Mouse (Mus musculus): ENCODE measurements around the gene Cdipt. TPM values are rescaled to one million over a fixed set of nuclear protein-coding genes. Genes with fewer than 3 reads are reported as not detected.

Cdipt gene
- total and polyA plus RNA-seq, 3 experiments = 98.4 to 151 TPM; not detected in 1

DNA sequence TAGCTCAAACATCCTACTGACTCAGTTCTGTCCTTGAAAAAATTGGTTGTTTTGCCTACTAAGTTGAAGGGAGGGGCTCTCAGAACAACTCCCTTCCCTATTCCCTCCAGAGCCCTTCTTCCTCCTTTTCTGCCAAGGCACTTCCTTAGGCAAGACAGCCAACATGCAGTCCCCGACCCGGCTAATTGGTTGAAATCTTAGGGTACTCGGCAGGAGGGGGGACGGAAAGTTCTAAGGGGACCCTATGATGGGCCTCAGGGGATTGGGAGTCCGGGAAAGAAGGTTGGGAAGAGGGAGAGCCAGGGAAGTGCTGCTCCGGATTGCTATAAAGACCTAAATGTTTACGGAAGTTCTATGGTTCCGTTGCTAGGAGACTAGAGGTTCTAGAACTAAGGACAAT, 221 bp upstream of the Cdipt start:
- peaks cover 12% of the 10 kb centered on the region for H3K79me2 ChIP-seq (ENCODE audit: control insufficient read depth, insufficient read depth, low read length, poor library complexity)
- peak overlapping the region; percentile 64 for H3K9ac ChIP-seq (ENCODE audit: control insufficient read depth, low read depth, low read length, poor library complexity, severe bottlenecking)
- H3K4me1 ChIP-seq (ENCODE audit: control insufficient read depth in 1 of 2, insufficient read depth in 2 of 2, low read length in 2 of 2) = peaks cover 0 to 11% of the 10 kb centered on the region in 2 experiments; a peak in 2 of 4 replicates
- H3K9me3 ChIP-seq (replicated peaks; ENCODE audit: insufficient read depth, low read length) = no peaks in the 10 kb centered on the region
- peaks cover 0 to 6% of the 10 kb centered on the region in 2 experiments; a peak in 2 of 4 replicates for H3K36me3 ChIP-seq (ENCODE audit: control insufficient read depth in 1 of 2, insufficient read depth in 2 of 2, low read length in 2 of 2)
- DNase-seq (ENCODE audit: low read depth, low spot score) = peak; percentile 66
- H3K27ac ChIP-seq (ENCODE audit: control insufficient read depth, low read depth, low read length) = peak overlapping the region; percentile 4; the same call in 1 of the 2 replicates
- peak overlapping the region; percentile 37 to 42 for H3K4me3 ChIP-seq (ENCODE audit: control insufficient read depth in 1 of 2, insufficient read depth in 1 of 2, low read depth in 2 of 2, low read length in 2 of 2)
- no peaks in the 10 kb centered on the region for H3K27me3 ChIP-seq (ENCODE audit: control insufficient read depth in 1 of 2, insufficient read depth in 2 of 2, low read length in 2 of 2)
- TF ChIP-seq POLR2AphosphoS2 (IDR thresholded peaks at IDR 0.05; ENCODE audit: low read length) (no peak), ELF1 (IDR thresholded peaks at IDR 0.05; ENCODE audit: low read depth, low read length) (peak; percentile 35; the same call in 1 of the 2 replicates), NELFE (IDR thresholded peaks at IDR 0.05; ENCODE audit: low read depth, low read length) (peak; percentile 41; the same call in 1 of the 2 replicates), KAT2A (conservative IDR thresholded peaks at IDR 0.05; ENCODE audit: low read depth, low read length) (no peak), E2F4 (IDR thresholded peaks at IDR 0.05; ENCODE audit: borderline replicate concordance, low read depth, low read length) (no peak), ZNF384 (IDR thresholded peaks at IDR 0.05; ENCODE audit: low read depth, low read length) (no peak), TBP (IDR thresholded peaks at IDR 0.05; ENCODE audit: low read depth, low read length) (no peak), MAX (IDR thresholded peaks at IDR 0.05; ENCODE audit: low read length) (no peak), RCOR1 (IDR thresholded peaks at IDR 0.05; ENCODE audit: low read depth, low read length) (no peak), USF2 (IDR thresholded peaks at IDR 0.05; ENCODE audit: borderline replicate concordance in 1 of 2, insufficient read depth in 1 of 2, low read depth in 1 of 2, low read length in 2 of 2) (no peak), RAD21 (IDR thresholded peaks at IDR 0.05; ENCODE audit: low read depth, low read length) (no peak), MAZ (IDR thresholded peaks at IDR 0.05; ENCODE audit: low read depth, low read length) (no peak), ZC3H11A (IDR thresholded peaks at IDR 0.05; ENCODE audit: low read depth, low read length) (0 out of 2 replicates have a peak, but pooled peaks have one; percentile 16), POLR2AphosphoS5 (IDR thresholded peaks at IDR 0.05; ENCODE audit: borderline replicate concordance, low read depth, low read length) (no peak), NRF1 (IDR thresholded peaks at IDR 0.05; ENCODE audit: insufficient read depth, low read depth, low read length, poor library complexity, severe bottlenecking) (no peak)

DNA sequence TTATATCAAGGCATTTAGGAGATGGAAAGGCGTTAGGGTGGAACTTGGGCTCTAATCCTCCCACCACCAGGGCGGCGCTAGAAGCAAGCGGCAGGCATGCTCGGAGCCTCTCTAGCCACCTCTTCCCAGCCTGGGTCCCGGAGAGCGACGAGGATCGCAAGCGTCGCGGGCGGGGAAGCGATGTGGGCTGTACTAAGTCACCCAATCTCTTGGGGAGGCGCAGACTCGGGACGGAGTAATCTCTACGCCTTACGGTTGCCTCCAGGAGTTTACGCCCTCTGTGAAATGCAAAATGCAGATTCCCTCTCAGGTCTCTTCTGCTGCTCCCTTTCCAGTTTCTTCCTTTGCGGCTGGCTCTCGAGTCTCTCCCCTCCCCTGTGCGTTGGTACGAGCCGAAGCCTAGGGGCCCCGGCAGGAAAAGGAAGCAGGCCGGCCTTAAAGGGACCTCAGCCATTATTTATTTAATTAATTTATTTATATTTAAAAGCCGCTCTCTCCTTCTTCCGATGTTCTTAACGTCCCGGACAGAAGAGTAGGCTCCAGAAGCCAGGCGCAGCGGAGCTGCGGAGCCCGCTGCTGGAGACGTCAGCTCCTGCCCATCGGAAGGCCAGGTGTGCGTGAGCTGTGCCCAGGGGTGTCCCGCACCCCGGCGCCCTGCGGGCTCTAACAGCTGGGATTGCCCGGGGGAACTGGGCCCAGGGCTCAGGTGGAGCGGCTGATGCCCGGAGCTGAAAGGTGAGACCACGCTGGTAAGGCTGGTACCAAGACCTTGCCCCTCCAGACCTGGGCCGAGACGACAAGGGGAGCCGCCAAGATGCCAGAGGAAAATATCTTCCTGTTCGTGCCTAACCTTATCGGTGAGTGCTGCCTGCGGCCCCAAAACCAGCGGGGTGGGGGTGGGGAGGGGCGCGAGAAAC, 494 bp downstream of the Cdipt start, which contains the start of gene Cdiptos:
Cdiptos (minus strand) TSS at position 149 of the 917 bp plus-strand sequence.
- Histone ChIP-seq H3K9me3 (replicated peaks; ENCODE audit: insufficient read depth, low read length) (no peaks in the 10 kb centered on the region), H3K9ac (ENCODE audit: control insufficient read depth, low read depth, low read length, poor library complexity, severe bottlenecking) (peak within 1 kb of the TSS; percentile 81), H3K27ac (ENCODE audit: control insufficient read depth, low read depth, low read length) (peak within 1 kb of the TSS; percentile 93), H3K4me3 (ENCODE audit: control insufficient read depth in 1 of 2, insufficient read depth in 1 of 2, low read depth in 2 of 2, low read length in 2 of 2) (peak within 1 kb of the TSS; percentile 75 to 95), H3K4me1 (ENCODE audit: control insufficient read depth in 1 of 2, insufficient read depth in 2 of 2, low read length in 2 of 2) (peaks cover 0 to 13% of the 10 kb centered on the region in 2 experiments; a peak in 2 of 4 replicates), H3K27me3 (ENCODE audit: control insufficient read depth in 1 of 2, insufficient read depth in 2 of 2, low read length in 2 of 2) (no peaks in the 10 kb centered on the region), H3K36me3 (ENCODE audit: control insufficient read depth in 1 of 2, insufficient read depth in 2 of 2, low read length in 2 of 2) (peaks cover 0 to 8% of the 10 kb centered on the region in 2 experiments; a peak in 2 of 4 replicates), H3K79me2 (ENCODE audit: control insufficient read depth, insufficient read depth, low read length, poor library complexity) (peaks cover 12% of the 10 kb centered on the region)
- peak; percentile 99 for DNase-seq (ENCODE audit: low read depth, low spot score)
- TF ChIP-seq ETS1 (IDR thresholded peaks at IDR 0.05; ENCODE audit: low read depth, low read length) = no peak
- peak; percentile 76 for TF ChIP-seq ELF1 (IDR thresholded peaks at IDR 0.05; ENCODE audit: low read depth, low read length)
- TF ChIP-seq TBP (IDR thresholded peaks at IDR 0.05; ENCODE audit: low read depth, low read length) = peak; percentile 75
- peak; percentile 25; the same call in 1 of the 2 replicates for TF ChIP-seq TCF12 (IDR thresholded peaks at IDR 0.05; ENCODE audit: low read depth, low read length)
- TF ChIP-seq CHD1 (IDR thresholded peaks at IDR 0.05; ENCODE audit: low read depth, low read length) = peak; percentile 100
- TF ChIP-seq JUND (IDR thresholded peaks at IDR 0.05; ENCODE audit: low read depth, low read length) = no peak
- peak; percentile 91 for TF ChIP-seq HCFC1 (IDR thresholded peaks at IDR 0.05; ENCODE audit: low read depth, low read length)
- TF ChIP-seq EP300 (IDR thresholded peaks at IDR 0.05; ENCODE audit: low read depth in 1 of 2, low read length in 2 of 2) = peak in 1 of 2 experiments; percentile 21; a peak in 1 of 4 replicates
- TF ChIP-seq MXI1 (IDR thresholded peaks at IDR 0.05; ENCODE audit: low read depth, low read length) = peak; percentile 83
- TF ChIP-seq NRF1 (IDR thresholded peaks at IDR 0.05; ENCODE audit: insufficient read depth, low read depth, low read length, poor library complexity, severe bottlenecking) = peak; percentile 50; the same call in 1 of the 2 replicates
- peak; percentile 49 for TF ChIP-seq NELFE (IDR thresholded peaks at IDR 0.05; ENCODE audit: low read depth, low read length)
- no peak for TF ChIP-seq MAFK (IDR thresholded peaks at IDR 0.05; ENCODE audit: borderline replicate concordance, low read depth, low read length)
- peak; percentile 32; the same call in 1 of the 2 replicates for TF ChIP-seq MAZ (IDR thresholded peaks at IDR 0.05; ENCODE audit: low read depth, low read length)
- peak; percentile 67; the same call in 1 of the 2 replicates for TF ChIP-seq MAX (IDR thresholded peaks at IDR 0.05; ENCODE audit: low read length)
- TF ChIP-seq KAT2A (conservative IDR thresholded peaks at IDR 0.05; ENCODE audit: low read depth, low read length) = no peak; the same call in 1 of the 2 replicates
- peak; percentile 86 for TF ChIP-seq MYC (IDR thresholded peaks at IDR 0.05; ENCODE audit: low read depth, low read length)
- no peak for TF ChIP-seq UBTF (IDR thresholded peaks at IDR 0.05; ENCODE audit: borderline replicate concordance, insufficient read depth, low read depth, low read length)
- peak; percentile 91 to 96 (median 95) for TF ChIP-seq CTCF (IDR thresholded peaks at IDR 0.05 in 2 of 3, conservative IDR thresholded peaks at IDR 0.05 in 1 of 3; ENCODE audit: control insufficient read depth in 1 of 3, insufficient read depth in 1 of 3, low read depth in 2 of 3, low read length in 3 of 3, poor library complexity in 1 of 3, severe bottlenecking in 1 of 3)
